Mouse (Mus musculus) E14TG2a.4 (cell line): Measurements from ENCODE around the gene Atp1a1.

ENCODE experiments used
- H3K27me3 ChIP-seq: 2 replicates; pipeline ENCODE4 v1.6.1; 2014; ENCODE audit warnings: low read length, control low read depth; ENCODE audit not compliant: insufficient read depth
- H3K36me3 ChIP-seq: 2 replicates; pipeline ENCODE4 v1.6.1; 2014; ENCODE audit warnings: low read length, control low read depth; ENCODE audit not compliant: insufficient read depth
- H3K4me1 ChIP-seq: replicated peaks from 2 replicates; pipeline ENCODE4 v1.6.1; 2014; ENCODE audit warnings: low read depth, low read length, control low read depth
- H3K4me3 ChIP-seq: replicated peaks from 2 replicates; pipeline ENCODE4 v1.5.1; 2014; ENCODE audit warnings: mild to moderate bottlenecking, low read length
- H3K9me3 ChIP-seq: 2 replicates; pipeline ENCODE4 v1.6.1; 2014; ENCODE audit warnings: low read length, control low read depth
- CTCF ChIP-seq: conservative IDR thresholded peaks from 2 replicates; pipeline ENCODE4 v1.5.1; 2014; ENCODE audit warnings: low read length
- NANOG ChIP-seq: IDR thresholded peaks from 2 replicates; pipeline ENCODE4 v1.6.1; 2014; ENCODE audit warnings: borderline replicate concordance, low read length, mixed read lengths
- POU5F1 ChIP-seq: IDR thresholded peaks from 2 replicates; pipeline ENCODE4 v1.6.1; 2014; ENCODE audit warnings: low read length, borderline replicate concordance

The Atp1a1 gene

GRCm38 (mm10) chr3:101599191-101599919 is 5.1 kb downstream of the Atp1a1 start:
- Histone ChIP-seq H3K27me3 (no peaks in the 10 kb centered on the region), H3K9me3 (no peaks in the 10 kb centered on the region), H3K4me3 (no peak overlapping the region), H3K36me3 (peaks cover 44% of the 10 kb centered on the region), H3K4me1 (peaks cover 89% of the 10 kb centered on the region)
- TF ChIP-seq CTCF (no peak), NANOG (no peak), POU5F1 (no peak)

- H3K36me3 ChIP-seq, result peaks cover 54% of the 10 kb centered on the region
- H3K9me3 ChIP-seq, result no peaks in the 10 kb centered on the region
- TF ChIP-seq CTCF, result no peak
- no peak for TF ChIP-seq NANOG
- H3K4me1 ChIP-seq, result peaks cover 86% of the 10 kb centered on the region
- H3K27me3 ChIP-seq, result no peaks in the 10 kb centered on the region
- H3K4me3 ChIP-seq, result no peak overlapping the region
Observed at GRCm38 (mm10) chr3:101598231-101598905, 6.1 kb downstream of the Atp1a1 start.

GRCm38 (mm10) chr3:101597317-101598096 is 7.0 kb downstream of the Atp1a1 start:
- Histone ChIP-seq H3K27me3 (no peaks in the 10 kb centered on the region), H3K4me3 (0 out of 2 replicates have a peak overlapping the region, but pooled peaks have one; percentile 5), H3K9me3 (no peaks in the 10 kb centered on the region), H3K4me1 (peaks cover 77% of the 10 kb centered on the region), H3K36me3 (peaks cover 62% of the 10 kb centered on the region)
- TF ChIP-seq POU5F1, result no peak
- no peak for TF ChIP-seq CTCF
- no peak for TF ChIP-seq NANOG

GRCm38 (mm10) chr3:101596686-101597085 is 7.8 kb downstream of the Atp1a1 start:
- Histone ChIP-seq H3K4me3 (no peak overlapping the region), H3K4me1 (peaks cover 69% of the 10 kb centered on the region)
- TF ChIP-seq CTCF (no peak), NANOG (no peak), POU5F1 (no peak)

GRCm38 (mm10) chr3:101595866-101596630 is 8.4 kb downstream of the Atp1a1 start:
- no peak for TF ChIP-seq POU5F1
- no peak for TF ChIP-seq NANOG
- no peak for TF ChIP-seq CTCF
- Histone ChIP-seq H3K27me3 (no peaks in the 10 kb centered on the region), H3K4me3 (no peak overlapping the region)

More at GRCm38 (mm10) chr3:101596686-101597085, 7.8 kb downstream of the Atp1a1 start:
- Histone ChIP-seq H3K27me3 (no peaks in the 10 kb centered on the region), H3K9me3 (no peaks in the 10 kb centered on the region), H3K36me3 (peaks cover 71% of the 10 kb centered on the region)

GRCm38 (mm10) chr3:101594982-101595381 is 9.5 kb downstream of the Atp1a1 start:
- no peak for TF ChIP-seq CTCF
- no peak for TF ChIP-seq NANOG
- no peak for TF ChIP-seq POU5F1
- H3K36me3 ChIP-seq, result peaks cover 88% of the 10 kb centered on the region
- H3K27me3 ChIP-seq, result no peaks in the 10 kb centered on the region
- no peaks in the 10 kb centered on the region for H3K9me3 ChIP-seq
- H3K4me3 ChIP-seq, result no peak overlapping the region
- H3K4me1 ChIP-seq, result peaks cover 53% of the 10 kb centered on the region

More at GRCm38 (mm10) chr3:101595866-101596630, 8.4 kb downstream of the Atp1a1 start:
- no peaks in the 10 kb centered on the region for H3K9me3 ChIP-seq
- peaks cover 77% of the 10 kb centered on the region for H3K36me3 ChIP-seq
- peaks cover 63% of the 10 kb centered on the region for H3K4me1 ChIP-seq

- Histone ChIP-seq H3K36me3 (peaks cover 90% of the 10 kb centered on the region), H3K4me3 (no peak overlapping the region), H3K4me1 (peaks cover 43% of the 10 kb centered on the region), H3K27me3 (no peaks in the 10 kb centered on the region), H3K9me3 (no peaks in the 10 kb centered on the region)
- TF ChIP-seq CTCF (no peak), POU5F1 (no peak), NANOG (no peak)
Observed at GRCm38 (mm10) chr3:101593266-101593651, 11.2 kb downstream of the Atp1a1 start.
